Mouse (Mus musculus): Measurements from ENCODE around the gene Drc7. TPM values are rescaled to one million over a fixed set of nuclear protein-coding genes. Genes with fewer than 3 reads are reported as not detected.
"Not testable (repeated sequence)": the region's sequence is repeated elsewhere in the genome, so short reads cannot be mapped to it uniquely, and the experiment has no call there.

The Drc7 gene
- polyA plus RNA-seq, 1 experiment from 2014 or later, result 1.2 TPM

- Histone ChIP-seq H3K9me3 (ENCODE audit: control insufficient read depth, low read length) (no peaks in the 10 kb centered on the region), H3K27ac (ENCODE audit: low read depth, low read length) (no peak overlapping the region), H3K4me1 (replicated peaks; ENCODE audit: control insufficient read depth, insufficient read depth, low read length) (no peaks in the 10 kb centered on the region), H3K9ac (ENCODE audit: low read depth, low read length) (no peak overlapping the region), H3K4me2 (replicated peaks; ENCODE audit: low read depth, low read length) (no peak overlapping the region), H3K27me3 (ENCODE audit: control insufficient read depth, insufficient read depth, low read length) (no peaks in the 10 kb centered on the region), H3K4me3 (ENCODE audit: low read depth, low read length) (no peak overlapping the region), H3K36me3 (ENCODE audit: control insufficient read depth, insufficient read depth, low read length) (no peaks in the 10 kb centered on the region)
- ATAC-seq (ENCODE audit: low FRiP score) (no peak), DNase-seq (ENCODE audit: low spot score) (no peak)
- WGBS, result 23% methylated on average over 8 of the region's 8 CpGs
Observed at GRCm38 (mm10) chr8:95023201-95023600, 31.7 kb upstream of the Drc7 start.

GRCm38 (mm10) chr8:95024387-95024786 is 30.5 kb upstream of the Drc7 start:
- H3K27ac ChIP-seq (ENCODE audit: low read depth, low read length), result no peak overlapping the region
- H3K9me3 ChIP-seq (ENCODE audit: control insufficient read depth, low read length), result no peaks in the 10 kb centered on the region
- no peak overlapping the region for H3K4me2 ChIP-seq (replicated peaks; ENCODE audit: low read depth, low read length)
- H3K4me1 ChIP-seq (replicated peaks; ENCODE audit: control insufficient read depth, insufficient read depth, low read length), result no peaks in the 10 kb centered on the region
- H3K36me3 ChIP-seq (ENCODE audit: control insufficient read depth, insufficient read depth, low read length), result no peaks in the 10 kb centered on the region
- ATAC-seq (ENCODE audit: low FRiP score) (no peak), DNase-seq (ENCODE audit: low spot score) (no peak)
- no peak overlapping the region for H3K4me3 ChIP-seq (ENCODE audit: low read depth, low read length)
- no peaks in the 10 kb centered on the region for H3K27me3 ChIP-seq (ENCODE audit: control insufficient read depth, insufficient read depth, low read length)
- 79% methylated on average over 4 of the region's 4 CpGs for WGBS
- no peak overlapping the region for H3K9ac ChIP-seq (ENCODE audit: low read depth, low read length)

GRCm38 (mm10) chr8:95025421-95025820 is 29.5 kb upstream of the Drc7 start:
- Histone ChIP-seq H3K27me3 (ENCODE audit: control insufficient read depth, insufficient read depth, low read length) (no peaks in the 10 kb centered on the region), H3K9me3 (ENCODE audit: control insufficient read depth, low read length) (no peaks in the 10 kb centered on the region), H3K27ac (ENCODE audit: low read depth, low read length) (no peak overlapping the region), H3K4me2 (replicated peaks; ENCODE audit: low read depth, low read length) (no peak overlapping the region), H3K36me3 (ENCODE audit: control insufficient read depth, insufficient read depth, low read length) (no peaks in the 10 kb centered on the region), H3K9ac (ENCODE audit: low read depth, low read length) (no peak overlapping the region), H3K4me1 (replicated peaks; ENCODE audit: control insufficient read depth, insufficient read depth, low read length) (no peaks in the 10 kb centered on the region), H3K4me3 (ENCODE audit: low read depth, low read length) (no peak overlapping the region)
- 68% methylated on average over 2 of the region's 2 CpGs for WGBS
- ATAC-seq (ENCODE audit: low FRiP score), result no peak
- peak; percentile 47 for DNase-seq (ENCODE audit: low spot score)

GRCm38 (mm10) chr8:95028391-95028790 is 26.5 kb upstream of the Drc7 start:
- not testable (repeated sequence) for H3K27me3 ChIP-seq (ENCODE audit: control insufficient read depth, insufficient read depth, low read length); H3K4me2 ChIP-seq (replicated peaks; ENCODE audit: low read depth, low read length); H3K9me3 ChIP-seq (ENCODE audit: control insufficient read depth, low read length); H3K9ac ChIP-seq (ENCODE audit: low read depth, low read length); ATAC-seq (ENCODE audit: low FRiP score); H3K4me1 ChIP-seq (replicated peaks; ENCODE audit: control insufficient read depth, insufficient read depth, low read length); H3K36me3 ChIP-seq (ENCODE audit: control insufficient read depth, insufficient read depth, low read length); H3K4me3 ChIP-seq (ENCODE audit: low read depth, low read length); H3K27ac ChIP-seq (ENCODE audit: low read depth, low read length)
- DNase-seq (ENCODE audit: low spot score), result peak; percentile 55
- WGBS, result 54% methylated on average over 7 of the region's 7 CpGs

GRCm38 (mm10) chr8:95037106-95037925 is 17.6 kb upstream of the Drc7 start:
- Histone ChIP-seq H3K4me3 (ENCODE audit: low read depth, low read length) (no peak overlapping the region), H3K9ac (ENCODE audit: low read depth, low read length) (no peak overlapping the region), H3K27ac (ENCODE audit: low read depth, low read length) (no peak overlapping the region), H3K4me1 (replicated peaks; ENCODE audit: control insufficient read depth, insufficient read depth, low read length) (no peaks in the 10 kb centered on the region), H3K27me3 (ENCODE audit: control insufficient read depth, insufficient read depth, low read length) (no peaks in the 10 kb centered on the region), H3K4me2 (replicated peaks; ENCODE audit: low read depth, low read length) (no peak overlapping the region), H3K9me3 (ENCODE audit: control insufficient read depth, low read length) (no peaks in the 10 kb centered on the region), H3K36me3 (ENCODE audit: control insufficient read depth, insufficient read depth, low read length) (no peaks in the 10 kb centered on the region)
- 76% methylated on average over 7 of the region's 7 CpGs for WGBS
- no peak for ATAC-seq (ENCODE audit: low FRiP score)
- no peak for DNase-seq (ENCODE audit: low spot score)

GRCm38 (mm10) chr8:95041883-95042784 is 12.8 kb upstream of the Drc7 start:
- no peaks in the 10 kb centered on the region for H3K27me3 ChIP-seq (ENCODE audit: control insufficient read depth, insufficient read depth, low read length)
- 67% methylated on average over 6 of the region's 6 CpGs for WGBS
- H3K4me1 ChIP-seq (replicated peaks; ENCODE audit: control insufficient read depth, insufficient read depth, low read length), result no peaks in the 10 kb centered on the region
- no peak for DNase-seq (ENCODE audit: low spot score)
- H3K36me3 ChIP-seq (ENCODE audit: control insufficient read depth, insufficient read depth, low read length), result no peaks in the 10 kb centered on the region
- H3K4me2 ChIP-seq (replicated peaks; ENCODE audit: low read depth, low read length), result no peak overlapping the region
- no peak overlapping the region for H3K27ac ChIP-seq (ENCODE audit: low read depth, low read length)
- no peaks in the 10 kb centered on the region for H3K9me3 ChIP-seq (ENCODE audit: control insufficient read depth, low read length)
- H3K4me3 ChIP-seq (ENCODE audit: low read depth, low read length), result no peak overlapping the region
- H3K9ac ChIP-seq (ENCODE audit: low read depth, low read length), result no peak overlapping the region
- no peak for ATAC-seq (ENCODE audit: low FRiP score)

GRCm38 (mm10) chr8:95044811-95045210 is 10.1 kb upstream of the Drc7 start:
- no peaks in the 10 kb centered on the region for H3K9me3 ChIP-seq (ENCODE audit: control insufficient read depth, low read length)

GRCm38 (mm10) chr8:95046982-95047381 is 7.9 kb upstream of the Drc7 start:
- H3K9ac ChIP-seq (ENCODE audit: low read depth, low read length), result no peak overlapping the region
- no peaks in the 10 kb centered on the region; the same call in 1 of the 2 replicates for H3K4me1 ChIP-seq (replicated peaks; ENCODE audit: control insufficient read depth, insufficient read depth, low read length)
- no peak overlapping the region for H3K27ac ChIP-seq (ENCODE audit: low read depth, low read length)
- DNase-seq (ENCODE audit: low spot score) (no peak), ATAC-seq (ENCODE audit: low FRiP score) (no peak)
- no peaks in the 10 kb centered on the region for H3K36me3 ChIP-seq (ENCODE audit: control insufficient read depth, insufficient read depth, low read length)
- H3K27me3 ChIP-seq (ENCODE audit: control insufficient read depth, insufficient read depth, low read length), result no peaks in the 10 kb centered on the region
- H3K4me3 ChIP-seq (ENCODE audit: low read depth, low read length), result no peak overlapping the region
- no peak overlapping the region for H3K4me2 ChIP-seq (replicated peaks; ENCODE audit: low read depth, low read length)
- no peaks in the 10 kb centered on the region for H3K9me3 ChIP-seq (ENCODE audit: control insufficient read depth, low read length)
- WGBS, result 76% methylated on average over 3 of the region's 3 CpGs

More at GRCm38 (mm10) chr8:95044811-95045210, 10.1 kb upstream of the Drc7 start:
- DNase-seq (ENCODE audit: low spot score) (no peak), ATAC-seq (ENCODE audit: low FRiP score) (no peak)
- H3K27ac ChIP-seq (ENCODE audit: low read depth, low read length), result no peak overlapping the region
- no peaks in the 10 kb centered on the region for H3K36me3 ChIP-seq (ENCODE audit: control insufficient read depth, insufficient read depth, low read length)
- no peaks in the 10 kb centered on the region for H3K27me3 ChIP-seq (ENCODE audit: control insufficient read depth, insufficient read depth, low read length)
- H3K4me2 ChIP-seq (replicated peaks; ENCODE audit: low read depth, low read length), result no peak overlapping the region
- 72% methylated on average over 4 of the region's 4 CpGs for WGBS
- no peak overlapping the region for H3K4me3 ChIP-seq (ENCODE audit: low read depth, low read length)
- H3K9ac ChIP-seq (ENCODE audit: low read depth, low read length), result no peak overlapping the region
- no peaks in the 10 kb centered on the region; the same call in 1 of the 2 replicates for H3K4me1 ChIP-seq (replicated peaks; ENCODE audit: control insufficient read depth, insufficient read depth, low read length)
